Mouse (Mus musculus) heart, postnatal 10 days (tissue): ENCODE measurements around the gene Zfp189. TPM values are rescaled to one million over a fixed set of nuclear protein-coding genes. Genes with fewer than 3 reads are reported as not detected.
A peak's percentile ranks its signal among the peaks of the same experiment; 100 is the strongest.

ENCODE experiments used
- DNase-seq, 2 experiments: peaks; one replicate each; pipeline ENCODE4 v3.0.0; 2021
- intact Hi-C: fragments of 180-260 bp; cut with DNase I; formaldehyde crosslinking; loops from one replicate; pipeline ENCODE4 v1.15.1; 2025
- total RNA-seq, 2 experiments: library from RNA; stranded (reverse); gene quantifications; 2 replicates each; pipeline ENCODE4 v1.2.3; 2021

Gene Zfp189
- total RNA-seq, 2 experiments from 2014 or later = 5.8 to 8.1 TPM

- intact Hi-C loops = no loop called here
- DNase-seq = no peak
These were observed 14.8 kb downstream of the Zfp189 start for GRCm38 (mm10) chr4:49535675-49536294.

GRCm38 (mm10) chr4:49536671-49537070, 15.7 kb downstream of the Zfp189 start:
- intact Hi-C loops = no loop called here
- DNase-seq = no peak

GRCm38 (mm10) chr4:49539665-49540064, 18.7 kb downstream of the Zfp189 start:
- intact Hi-C loops = no loop called here
- peak; percentile 31 to 36 for DNase-seq

DNA sequence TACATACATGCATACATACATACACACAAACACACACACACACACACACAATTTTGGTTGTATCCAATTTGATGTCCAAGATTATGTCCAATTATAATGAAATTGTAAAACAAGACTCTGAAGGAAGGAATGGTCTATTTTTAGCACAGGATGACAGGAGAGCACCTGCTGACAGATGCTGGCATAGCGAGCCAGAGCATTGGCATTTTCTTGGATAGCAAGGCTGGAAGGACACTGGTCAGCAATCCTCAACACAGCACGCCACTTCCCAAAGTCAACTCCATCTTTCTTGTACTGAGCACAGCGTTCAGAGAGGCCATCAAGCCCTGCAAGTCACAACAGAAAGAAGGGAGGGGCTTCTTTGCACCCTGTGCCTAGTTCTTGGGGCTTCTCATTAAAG, 20.0 kb downstream of the Zfp189 start:
- DNase-seq = peak; percentile 14 to 16
- intact Hi-C loops = no loop called here

DNA sequence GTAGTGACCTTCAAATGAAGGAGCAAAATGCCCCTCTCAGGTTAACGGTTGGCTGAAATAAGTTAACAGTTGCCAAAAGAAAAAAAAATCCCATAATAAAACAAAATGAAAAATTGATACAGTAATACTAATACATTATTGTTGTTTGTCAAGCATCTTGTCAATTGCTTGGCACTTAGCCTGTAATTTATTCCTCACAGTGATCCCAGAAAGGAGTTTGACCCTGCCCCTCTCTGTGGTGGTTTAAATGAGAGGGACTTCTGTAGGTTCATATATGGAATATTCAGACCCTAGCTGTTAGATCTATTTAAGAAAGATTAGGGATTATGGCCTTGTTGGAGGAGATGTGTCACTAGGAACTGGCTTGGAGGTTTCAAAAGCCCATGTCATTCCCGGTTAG, 25.1 kb downstream of the Zfp189 start:
- DNase-seq = no peak
- intact Hi-C loops = no loop called here

- no peak for DNase-seq
- intact Hi-C loops = no loop called here
These were observed 26.0 kb downstream of the Zfp189 start for GRCm38 (mm10) chr4:49546873-49547543.

- intact Hi-C loops = no loop called here
- no peak for DNase-seq
These were observed 26.7 kb downstream of the Zfp189 start for GRCm38 (mm10) chr4:49547544-49548219.

- no peak for DNase-seq
- intact Hi-C loops = no loop called here
These were observed 28.4 kb downstream of the Zfp189 start, which contains the start of gene Aldob for GRCm38 (mm10) chr4:49549383-49549782. TSS of gene Aldob (minus strand) at chr4:49549546.

DNA sequence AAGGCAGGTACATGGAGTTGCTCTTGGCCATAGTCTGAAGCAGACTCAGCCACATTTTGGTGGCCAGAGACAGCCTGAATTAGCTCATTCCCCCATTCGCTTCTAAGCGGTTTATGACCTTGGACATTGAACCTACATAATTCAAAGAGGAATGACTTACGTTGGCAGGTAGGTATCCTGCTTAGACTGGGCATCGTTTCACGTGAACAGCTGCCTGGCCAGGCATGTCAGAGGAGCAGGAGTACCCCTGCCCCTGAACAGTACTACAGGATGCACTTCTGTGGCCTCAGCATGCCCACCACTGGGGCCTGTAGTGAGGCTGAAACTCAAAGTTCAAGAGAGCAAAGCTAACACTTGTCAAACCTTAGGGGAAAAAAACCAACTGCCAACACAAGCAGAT, 32.4 kb downstream of the Zfp189 start:
- DNase-seq = no peak
- intact Hi-C loops = no loop called here

DNA sequence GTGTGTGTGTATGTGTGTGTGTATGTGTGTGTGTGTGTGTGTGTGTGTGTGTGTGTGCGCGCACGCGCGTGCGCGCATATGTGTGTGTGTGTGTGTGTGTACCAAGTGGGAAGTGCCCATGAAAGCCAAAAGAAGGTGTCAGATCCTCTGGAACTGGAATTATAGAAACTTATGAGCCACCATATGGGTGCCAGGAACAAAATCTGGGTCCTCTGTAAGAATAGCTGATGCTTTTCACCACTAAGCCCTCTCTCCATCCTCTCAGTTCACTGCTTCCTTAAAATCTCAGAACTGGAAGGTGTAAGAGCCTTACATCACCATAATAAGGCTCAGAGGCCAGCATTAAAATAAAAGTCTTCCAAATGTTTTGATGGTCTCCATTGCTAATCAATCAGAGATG, 36.4 kb downstream of the Zfp189 start:
- intact Hi-C loops = no loop called here
- no peak for DNase-seq

DNA sequence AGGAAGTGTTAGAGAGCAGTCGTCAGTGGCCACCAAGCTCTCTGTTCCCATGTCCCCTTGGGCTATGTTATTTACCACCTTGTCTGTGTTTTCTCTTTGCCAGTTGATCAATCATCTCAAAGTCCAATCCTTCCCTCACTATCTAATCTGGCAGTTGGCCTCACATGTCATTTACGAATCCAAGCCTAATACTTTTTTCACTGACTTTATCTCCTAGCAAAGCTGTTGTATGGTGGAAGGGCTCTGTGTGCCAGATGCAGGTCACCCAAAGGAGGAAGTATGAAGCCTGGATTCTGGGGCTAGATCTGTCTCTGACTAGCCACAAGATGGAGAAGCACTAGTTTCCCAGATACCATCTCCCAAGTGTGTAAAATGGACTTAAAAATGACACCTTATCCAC, 37.2 kb downstream of the Zfp189 start:
- DNase-seq = no peak
- intact Hi-C loops = no loop called here

DNA sequence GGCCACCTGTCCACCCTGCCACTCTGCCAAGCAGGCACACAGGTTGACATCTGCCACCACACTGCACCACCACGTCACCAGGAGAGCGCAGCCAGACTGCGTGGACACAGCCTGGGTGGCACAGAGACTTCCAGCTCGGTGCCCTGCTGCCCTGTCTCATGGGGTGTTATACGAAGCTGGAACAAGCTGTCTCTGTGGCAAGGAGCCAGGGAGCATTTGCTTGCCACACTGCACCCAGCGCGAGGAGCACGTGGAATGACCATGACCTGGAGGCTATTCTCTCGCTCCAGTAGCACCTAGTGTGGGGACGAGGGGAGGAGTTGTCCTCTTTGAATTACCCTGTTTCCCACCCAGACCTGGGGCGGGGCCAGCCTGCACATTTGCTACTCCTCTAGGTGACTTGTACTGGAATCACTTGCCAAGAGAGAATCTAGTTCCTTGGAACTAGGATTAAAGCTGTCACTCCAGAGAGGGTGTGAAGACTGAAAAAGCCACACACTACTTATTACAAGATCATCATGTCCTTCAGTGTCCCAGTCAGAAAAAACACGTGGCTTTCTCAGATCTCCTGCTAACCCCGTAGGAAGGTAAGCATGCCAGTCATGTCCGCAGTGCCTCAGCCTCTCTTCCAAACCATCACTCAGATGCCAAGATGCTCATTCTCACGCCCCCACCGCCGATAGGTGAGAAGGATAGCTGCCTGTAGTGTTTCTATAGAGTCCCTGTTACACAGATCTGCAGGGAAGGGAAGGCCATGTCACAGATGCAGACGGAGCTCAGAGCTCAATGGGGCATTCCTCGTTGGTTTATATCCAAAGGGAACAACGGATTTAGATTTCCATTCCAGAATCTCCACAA, 39.2 kb downstream of the Zfp189 start:
- peak; percentile 57 to 61 for DNase-seq
- intact Hi-C loops = no loop called here

DNA sequence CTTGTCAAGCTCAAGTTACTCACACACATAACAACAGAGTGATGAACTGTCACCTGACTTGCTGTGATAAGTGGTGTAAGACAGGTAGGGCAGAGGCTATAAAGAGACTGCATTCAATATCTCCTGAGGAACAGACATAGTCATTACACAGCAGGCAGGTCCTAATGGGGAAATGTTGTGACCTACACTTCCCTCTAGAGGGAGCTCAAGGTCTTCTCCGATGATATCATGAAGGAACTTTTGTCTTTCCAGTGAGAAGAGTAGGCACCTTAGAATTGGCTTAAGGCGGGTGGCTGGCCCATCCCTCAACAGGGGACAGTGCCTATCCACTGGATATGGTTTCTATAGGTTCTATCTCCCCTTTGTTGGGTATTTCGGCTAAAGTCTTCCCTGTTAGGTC, 46.6 kb downstream of the Zfp189 start:
- peak; percentile 79 to 82 for DNase-seq
- intact Hi-C loops = loop anchor here (1.0 to 2.0 kb wide), 2 partner anchors 29 to 60 kb away; partner anchors contain the start of gene Tmem246

DNA sequence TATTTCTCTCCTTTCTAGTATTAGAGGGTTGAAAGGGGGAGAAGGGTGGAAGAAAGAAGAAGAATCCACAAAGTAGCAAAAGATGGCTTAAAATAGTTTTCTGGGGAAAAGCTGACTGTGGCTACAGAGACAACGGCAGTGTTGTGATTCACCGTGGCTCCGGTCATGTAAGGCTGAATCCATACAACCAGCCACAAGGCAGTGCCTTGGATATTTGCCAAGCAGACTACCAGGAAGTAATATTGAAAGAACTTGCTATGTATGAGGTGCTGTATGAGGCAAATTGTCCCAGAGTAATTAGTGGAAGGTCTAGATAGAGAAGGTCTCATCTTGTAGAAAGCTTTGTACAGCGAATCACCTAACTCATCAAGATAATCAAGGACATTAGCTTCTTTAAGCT, 51.2 kb downstream of the Zfp189 start:
- intact Hi-C loops = no loop called here
- no peak for DNase-seq

Other genes starting within 250 kb of the Zfp189 start
- gene Acnat2, start 113.0 kb upstream of the Zfp189 start, total RNA-seq = not detected
- gene Acnat1, start 47.3 kb upstream of the Zfp189 start, total RNA-seq = not detected
- under 1 TPM in 1 of 2 experiments, not detected in 1; 0.12 TPM for gene Baat, start 14.6 kb upstream of the Zfp189 start, total RNA-seq
- gene Mrpl50, start 83 bp upstream of the Zfp189 start, total RNA-seq = 10 to 100 TPM; 37.3 to 41.7 TPM
- gene Aldob, start 28.4 kb downstream of the Zfp189 start, total RNA-seq = under 1 TPM in 1 of 2 experiments, not detected in 1; 0.22 TPM
- 10 to 100 TPM; 42.0 to 47.4 TPM for gene Tmem246, start 76.7 kb downstream of the Zfp189 start, total RNA-seq
- gene Rnf20, start 110.8 kb downstream of the Zfp189 start, total RNA-seq = 10 to 100 TPM; 36.9 TPM
- gene Ppp3r2, start 160.8 kb downstream of the Zfp189 start, total RNA-seq = not detected